Mouse (Mus musculus): ENCODE measurements around the gene Cdh22. TPM values are rescaled to one million over a fixed set of nuclear protein-coding genes. Genes with fewer than 3 reads are reported as not detected.
A peak's percentile ranks its signal among the peaks of the same experiment; 100 is the strongest.

Cdh22 gene
- total RNA-seq, 2 experiments from 2014 or later, result 33.8 TPM

- intact Hi-C loops (cut with DNase I), result no loop called here
- DNase-seq (ENCODE audit: low spot score in 2 of 2), result peak; percentile 54 to 78
Measured at GRCm38 (mm10) chr2:165112149-165112548, 122.5 kb downstream of the Cdh22 start.

DNA sequence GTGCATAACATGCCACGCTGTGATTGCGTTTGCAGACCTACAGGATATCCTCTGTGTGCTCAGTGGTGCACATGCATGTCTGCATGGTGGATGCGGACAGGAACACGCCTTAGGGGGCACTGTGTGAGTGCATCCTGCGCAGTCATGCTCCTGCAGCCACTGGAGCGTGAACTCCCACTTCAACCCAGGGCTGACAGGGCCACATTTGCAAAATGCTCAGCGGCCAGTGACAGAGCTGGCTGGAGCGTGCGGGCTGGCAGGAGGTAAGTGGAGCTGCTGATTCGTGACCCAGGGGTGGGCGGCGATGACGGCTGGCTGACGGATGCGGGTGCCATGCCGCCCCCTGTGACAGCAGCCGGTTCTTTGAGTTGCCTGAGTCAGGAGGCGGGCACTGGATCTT, 128.1 kb downstream of the Cdh22 start:
- no peak for DNase-seq (ENCODE audit: low spot score in 2 of 2)
- intact Hi-C loops (cut with DNase I), result no loop called here

- intact Hi-C loops (cut with DNase I), result no loop called here
- no peak for DNase-seq (ENCODE audit: low spot score in 2 of 2)
Measured at GRCm38 (mm10) chr2:165105513-165106079, 129.1 kb downstream of the Cdh22 start.

- intact Hi-C loops (cut with DNase I), result no loop called here
- no peak for DNase-seq (ENCODE audit: low spot score in 2 of 2)
Measured at GRCm38 (mm10) chr2:165102920-165103319, 131.7 kb downstream of the Cdh22 start.

DNA sequence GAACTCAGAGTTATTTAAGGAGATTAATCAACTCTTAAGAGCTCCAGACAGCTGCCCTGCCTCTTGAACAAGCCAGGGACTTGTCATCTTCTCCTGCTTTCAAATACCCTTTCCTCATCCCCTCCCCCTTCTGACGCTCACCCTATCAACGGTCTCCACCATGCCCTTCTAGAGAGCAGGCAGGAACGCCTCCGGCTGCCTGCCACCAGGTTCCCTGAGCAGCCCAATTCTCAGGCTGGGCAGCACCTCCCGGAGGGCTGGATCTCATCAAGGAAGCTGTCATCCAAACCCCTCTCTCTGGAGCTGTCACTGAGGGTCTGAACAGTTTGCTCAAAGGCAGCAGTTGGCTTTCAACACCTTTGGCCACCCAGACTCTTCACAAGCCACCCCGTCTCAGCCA, 133.9 kb downstream of the Cdh22 start:
- DNase-seq (ENCODE audit: low spot score in 2 of 2), result no peak
- intact Hi-C loops (cut with DNase I), result no loop called here

GRCm38 (mm10) chr2:165098861-165099260, 135.8 kb downstream of the Cdh22 start:
- no peak for DNase-seq (ENCODE audit: low spot score in 2 of 2)
- intact Hi-C loops (cut with DNase I), result no loop called here

DNA sequence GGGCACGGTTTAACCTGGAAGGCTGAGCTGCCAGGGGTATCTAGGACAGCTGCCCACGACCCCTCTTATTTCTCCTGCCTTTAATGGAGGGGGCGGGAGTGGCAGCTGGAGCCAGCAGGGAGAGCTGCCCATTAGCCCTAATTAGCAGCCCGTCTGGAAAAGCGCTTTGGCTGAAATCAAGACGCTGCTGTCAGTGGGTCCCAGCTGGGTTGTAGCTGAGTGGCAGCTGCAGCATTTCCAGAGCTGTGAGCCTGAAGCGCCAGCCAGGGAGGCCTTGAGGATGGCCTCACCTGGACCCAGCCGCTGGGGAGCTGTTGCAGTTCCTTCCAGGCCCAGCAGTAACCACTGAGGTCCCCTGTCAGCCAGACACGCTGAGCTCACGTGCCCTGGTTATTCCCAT, 138.3 kb downstream of the Cdh22 start:
- DNase-seq (ENCODE audit: low spot score in 2 of 2), result no peak

GRCm38 (mm10) chr2:165092393-165092792, 142.3 kb downstream of the Cdh22 start:
- no peak for DNase-seq (ENCODE audit: low spot score in 2 of 2)
- intact Hi-C loops (cut with DNase I), result no loop called here

More for the DNA sequence above, 138.3 kb downstream of the Cdh22 start:
- intact Hi-C loops (cut with DNase I), result no loop called here

GRCm38 (mm10) chr2:165091433-165091965, 143.2 kb downstream of the Cdh22 start:
- intact Hi-C loops (cut with DNase I), result no loop called here
- DNase-seq (ENCODE audit: low spot score in 2 of 2), result no peak

GRCm38 (mm10) chr2:165090650-165091049, 144.0 kb downstream of the Cdh22 start, which contains the start of gene 1700025C18Rik:
Gene 1700025C18Rik, minus strand, starts transcription at chr2:165090750.
- DNase-seq (ENCODE audit: low spot score in 2 of 2), result no peak
- intact Hi-C loops (cut with DNase I), result no loop called here

GRCm38 (mm10) chr2:165089470-165089869, 145.2 kb downstream of the Cdh22 start:
- DNase-seq (ENCODE audit: low spot score in 2 of 2), result no peak
- intact Hi-C loops (cut with DNase I), result no loop called here

DNA sequence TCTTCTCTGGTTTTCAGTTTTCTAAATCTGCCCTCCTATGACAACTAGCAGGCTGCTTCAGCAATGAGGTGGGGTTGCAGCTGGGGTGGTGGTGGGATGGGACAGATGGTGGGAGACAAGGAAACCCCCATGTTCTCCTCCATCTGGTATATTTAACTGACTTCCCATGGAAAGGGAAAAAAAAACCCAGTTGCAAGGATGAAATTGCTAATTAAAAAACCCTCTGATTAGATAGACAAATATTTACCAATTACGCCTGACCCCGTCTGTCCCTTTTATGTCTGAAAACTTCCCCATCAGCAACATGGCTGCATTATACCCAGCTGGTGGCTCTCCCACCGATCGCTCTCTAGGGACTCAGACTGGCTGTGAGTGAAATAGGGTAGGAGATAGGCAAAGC, 148.0 kb downstream of the Cdh22 start:
- DNase-seq (ENCODE audit: low spot score in 2 of 2), result no peak
- intact Hi-C loops (cut with DNase I), result no loop called here

DNA sequence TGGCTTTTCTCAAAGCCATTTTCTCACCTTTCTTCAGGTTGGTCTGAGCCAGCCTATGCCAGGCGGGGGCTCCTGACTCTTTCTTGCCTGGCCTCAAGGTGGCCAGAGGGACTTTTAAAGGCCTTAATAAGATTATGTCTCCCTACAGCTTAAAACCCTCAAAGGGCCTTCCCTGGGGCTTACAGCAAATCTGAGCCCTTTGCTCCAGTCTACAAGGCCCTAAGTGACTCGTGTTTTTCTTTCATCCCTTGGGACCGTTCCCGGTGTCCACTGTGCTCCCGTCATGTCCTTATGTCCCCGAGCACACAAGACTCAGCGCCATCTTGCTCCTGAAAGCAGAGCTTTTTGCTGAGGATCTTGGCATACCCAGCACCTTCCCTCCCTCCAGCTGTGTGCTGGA, 153.4 kb downstream of the Cdh22 start:
- no peak for DNase-seq (ENCODE audit: low spot score in 2 of 2)
- intact Hi-C loops (cut with DNase I), result no loop called here

- intact Hi-C loops (cut with DNase I), result no loop called here
- no peak for DNase-seq (ENCODE audit: low spot score in 2 of 2)
Measured at GRCm38 (mm10) chr2:165080657-165081056, 154.0 kb downstream of the Cdh22 start.

- intact Hi-C loops (cut with DNase I), result loop anchor here (5.0 to 10.0 kb wide), 2 partner anchors 274 to 406 kb away; no protein-coding TSS in a partner anchor
- DNase-seq (ENCODE audit: low spot score in 2 of 2), result no peak
Measured at GRCm38 (mm10) chr2:165078605-165079004, 156.0 kb downstream of the Cdh22 start.

DNA sequence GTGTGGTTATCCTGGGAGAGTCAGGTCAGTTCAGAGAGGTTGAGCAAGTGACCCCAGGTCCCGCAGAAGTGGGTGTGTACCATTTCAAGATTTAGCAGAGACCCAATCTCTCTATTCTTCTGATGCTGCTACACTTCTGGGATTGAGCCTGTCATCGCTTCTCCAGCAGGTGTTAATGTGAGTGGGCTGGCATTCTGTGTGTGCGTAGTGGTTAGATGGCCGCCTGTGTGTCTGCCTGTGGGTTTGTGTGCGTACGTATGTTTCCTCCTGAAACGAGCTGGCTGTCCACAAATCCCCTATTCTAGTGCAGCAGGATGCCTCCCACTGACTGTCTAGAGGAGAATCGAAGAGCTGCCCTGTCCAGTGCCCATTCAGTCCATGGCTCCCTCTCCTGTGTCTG, 156.6 kb downstream of the Cdh22 start:
- intact Hi-C loops (cut with DNase I), result loop anchor here (5.0 to 10.0 kb wide), 2 partner anchors 274 to 407 kb away; no protein-coding TSS in a partner anchor
- peak; percentile 39 to 64 for DNase-seq (ENCODE audit: low spot score in 2 of 2)

DNA sequence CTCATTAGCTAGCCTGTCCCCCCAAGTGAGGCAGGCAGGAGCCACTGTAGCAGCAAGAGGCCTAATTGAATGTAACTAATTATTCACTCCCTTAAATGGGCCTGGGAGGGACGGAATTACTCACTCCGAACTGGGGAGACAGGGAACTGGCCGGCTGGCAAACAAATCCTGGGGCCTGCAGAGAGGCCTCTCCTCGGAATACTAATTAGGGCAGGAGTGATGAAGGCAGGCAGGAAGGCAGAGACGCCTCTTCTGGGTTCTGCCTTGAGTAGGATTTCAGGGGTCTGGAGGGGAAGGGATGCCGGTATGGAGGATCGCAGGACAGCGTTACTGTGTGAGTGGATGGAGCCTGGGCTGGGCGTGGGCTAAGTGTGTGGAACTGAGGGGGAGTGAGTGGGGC, 157.6 kb downstream of the Cdh22 start:
- intact Hi-C loops (cut with DNase I), result loop anchor here (5.0 to 10.0 kb wide), 2 partner anchors 275 to 408 kb away; no protein-coding TSS in a partner anchor
- DNase-seq (ENCODE audit: low spot score in 2 of 2), result no peak

DNA sequence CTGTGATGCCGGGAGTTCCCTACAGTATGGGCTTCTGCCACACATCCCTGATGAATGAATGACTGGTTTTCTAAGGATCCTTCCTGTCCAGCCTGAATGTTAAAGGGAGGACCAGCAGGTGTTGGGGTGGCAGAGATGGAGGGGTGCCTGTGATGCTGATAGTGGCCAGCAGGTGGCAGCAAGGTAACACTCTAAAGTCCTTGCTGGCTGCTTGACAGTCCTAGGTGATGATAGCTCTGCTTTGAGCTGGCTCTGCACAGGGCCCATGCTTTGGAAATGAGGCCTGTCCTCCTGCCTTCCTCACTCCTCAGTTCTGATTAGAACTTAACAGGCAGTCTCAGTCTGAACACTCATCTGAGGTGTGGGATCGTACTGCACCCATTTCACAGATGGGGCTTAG, 159.7 kb downstream of the Cdh22 start:
- intact Hi-C loops (cut with DNase I), result loop anchor here (2.0 to 10.0 kb wide), 6 partner anchors 113 to 410 kb away; partner anchors contain the start of genes Cdh22 and Slc12a5
- DNase-seq (ENCODE audit: low spot score in 2 of 2), result peak; percentile 89 to 90

DNA sequence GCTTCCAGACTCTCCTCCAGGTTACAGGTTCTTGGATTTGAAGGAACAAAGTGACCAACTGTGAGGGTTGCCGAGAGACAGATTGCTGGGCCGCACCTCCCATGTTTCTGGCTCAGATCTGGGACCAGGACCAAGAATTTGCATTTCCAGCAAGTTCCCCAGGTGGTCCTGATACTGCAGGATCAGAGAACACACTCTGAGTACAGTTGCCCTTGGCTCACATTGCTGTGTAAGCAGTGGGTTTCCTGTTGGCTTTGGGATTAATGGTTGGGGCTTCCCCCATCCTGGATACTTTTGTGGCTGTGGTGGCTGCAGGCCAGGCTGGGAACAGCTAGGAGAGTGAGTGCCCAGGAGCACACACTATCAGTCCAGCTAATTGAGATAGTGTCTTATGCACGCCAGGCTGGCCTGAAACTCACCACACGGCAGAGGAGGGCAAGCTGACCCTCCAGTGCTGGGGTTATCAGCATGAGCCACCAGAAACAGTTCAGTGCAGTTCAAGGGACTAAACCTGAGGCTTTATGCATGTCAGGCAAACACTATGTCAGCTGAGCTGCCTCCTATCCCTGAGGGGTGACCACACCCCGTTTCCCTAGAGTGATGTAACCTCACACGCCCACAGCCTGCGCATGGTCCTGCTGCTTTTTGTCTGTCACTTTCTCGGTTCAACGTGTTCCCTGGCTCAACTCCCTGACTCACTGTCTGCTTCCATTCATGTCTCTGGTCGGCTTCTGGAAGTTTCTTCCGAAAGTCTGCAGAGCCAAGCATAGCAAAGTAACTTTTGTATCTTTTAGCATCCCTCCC, 160.4 kb downstream of the Cdh22 start:
- intact Hi-C loops (cut with DNase I), result loop anchor here (2.0 to 10.0 kb wide), 5 partner anchors 112 to 411 kb away; partner anchors contain the start of genes Cdh22 and Slc12a5
- peak; percentile 51 to 86 for DNase-seq (ENCODE audit: low spot score in 2 of 2)

DNA sequence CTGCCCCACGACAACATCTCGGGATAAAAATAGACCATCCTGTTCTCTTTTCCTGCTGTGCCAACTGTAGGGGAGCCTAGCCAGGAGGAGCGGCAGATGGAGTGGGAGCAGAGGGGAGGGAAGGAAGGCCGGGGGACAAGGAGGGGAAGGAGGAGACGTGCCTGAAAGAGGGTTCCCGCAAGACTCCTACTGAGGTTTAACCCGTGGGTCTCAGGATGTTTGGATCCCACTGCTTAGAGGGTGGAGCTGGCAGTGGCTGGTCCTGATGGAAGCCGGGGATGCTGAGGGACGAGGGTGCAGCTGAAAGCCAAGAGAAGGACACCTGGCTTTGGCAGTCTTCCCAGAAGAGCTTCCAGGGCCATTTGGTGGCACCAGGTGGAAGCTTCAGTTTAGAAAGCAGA, 161.3 kb downstream of the Cdh22 start:
- no peak for DNase-seq (ENCODE audit: low spot score in 2 of 2)
- intact Hi-C loops (cut with DNase I), result loop anchor here (5.0 to 10.0 kb wide), 3 partner anchors 111 to 411 kb away; partner anchors contain the start of gene Slc12a5
